Mouse (Mus musculus) lung, postnatal 0 days (tissue): ENCODE measurements at regions not wholly inside any gene's neighbourhood (a gene's known extent, or its start where the extent isn't known, plus 50 kb on each side); places are given as distances from the start of the nearest gene placed in this dataset.

ENCODE experiments used
- ATAC-seq: fragments of 200-750 bp; cut with Nextera tagmentation; 2 replicates; pipeline ENCODE4 v1.8.0; 2017; ENCODE audit warnings: moderate library complexity
- DNase-seq: peaks from one replicate; pipeline ENCODE4 v3.0.0-alpha.2; 2016; ENCODE audit warnings: low spot score
- H3K27ac ChIP-seq: fragments of 300-500 bp; sonication (generic); 2 replicates; pipeline ENCODE4 v1.5.1; 2014; ENCODE audit warnings: antibody characterized with exemption, mild to moderate bottlenecking, low read length, mixed read lengths
- H3K27me3 ChIP-seq: fragments of 300-500 bp; sonication (generic); replicated peaks from 2 replicates; pipeline ENCODE4 v1.6.1; 2014; ENCODE audit warnings: low read length, mixed read lengths; ENCODE audit not compliant: insufficient read depth
- H3K36me3 ChIP-seq: fragments of 300-500 bp; sonication (generic); 2 replicates; pipeline ENCODE4 v1.6.1; 2014; ENCODE audit warnings: low read length, mixed read lengths; ENCODE audit not compliant: insufficient read depth
- H3K4me1 ChIP-seq: fragments of 300-500 bp; sonication (generic); 2 replicates; pipeline ENCODE4 v1.6.1; 2014; ENCODE audit warnings: antibody characterized with exemption, low read depth, low read length, mixed read lengths; ENCODE audit not compliant: insufficient read depth
- H3K4me2 ChIP-seq: fragments of 300-500 bp; sonication (generic); replicated peaks from 2 replicates; pipeline ENCODE4 v1.6.1; 2014; ENCODE audit warnings: low read depth, mild to moderate bottlenecking, low read length, moderate library complexity, mixed read lengths
- H3K4me3 ChIP-seq: fragments of 300-500 bp; sonication (generic); 2 replicates; pipeline ENCODE4 v1.5.1; 2014; ENCODE audit warnings: low read depth, low read length
- H3K9ac ChIP-seq: fragments of 300-500 bp; sonication (generic); replicated peaks from 2 replicates; pipeline ENCODE4 v1.6.1; 2014; ENCODE audit warnings: low read depth, mild to moderate bottlenecking
- H3K9me3 ChIP-seq: fragments of 300-500 bp; sonication (generic); 2 replicates; pipeline ENCODE4 v1.6.1; 2016; ENCODE audit warnings: low read length, mixed read lengths
- CTCF ChIP-seq: IDR thresholded peaks from 2 replicates; pipeline ENCODE4 v1.5.1; 2016; ENCODE audit warnings: antibody characterized with exemption, mild to moderate bottlenecking
- EP300 ChIP-seq: IDR thresholded peaks from 2 replicates; pipeline ENCODE4 v1.6.1; 2016; ENCODE audit warnings: antibody characterized with exemption, mild to moderate bottlenecking, control low read depth
- WGBS: fragments of 180-500 bp; shearing (Covaris S2); extraction: QIAGEN DNeasy Blood & Tissue Kit; methylation state at CpG from one replicate; pipeline ENCODE4 v1.1.7; 2014; 5-methylcytosine and 5-hydroxymethylcytosine counted together

DNA sequence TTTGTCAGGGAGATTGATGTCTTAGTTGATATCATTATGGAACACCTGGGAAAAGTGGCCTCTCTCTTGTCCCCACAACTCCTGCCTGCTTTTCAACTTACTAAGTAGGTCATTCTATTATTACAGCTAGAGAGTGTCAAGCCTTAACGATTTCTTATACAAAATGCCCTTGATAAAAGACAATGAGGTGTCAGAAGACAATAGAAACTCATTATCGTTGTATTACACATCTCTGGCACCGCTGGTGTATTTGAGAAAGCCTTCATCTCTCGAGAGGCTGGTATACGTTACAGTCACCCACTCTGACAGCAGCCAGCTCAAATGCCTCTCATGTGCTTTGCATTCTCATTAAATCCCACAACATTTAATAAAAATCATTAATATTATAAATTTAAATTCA lies 78.8 kb downstream of the Aldh8a1 start:
- H3K9ac ChIP-seq, result no peak overlapping the region
- no peaks in the 10 kb centered on the region for H3K36me3 ChIP-seq
- TF ChIP-seq EP300 (no peak), CTCF (no peak)
- no peaks in the 10 kb centered on the region for H3K27me3 ChIP-seq
- ATAC-seq, result no peak
- no peak overlapping the region for H3K4me3 ChIP-seq
- DNase-seq, result peak; percentile 36
- 38% methylated on average over 5 of the region's 5 CpGs for WGBS
- no peak overlapping the region for H3K27ac ChIP-seq
- H3K9me3 ChIP-seq, result no peaks in the 10 kb centered on the region
- no peaks in the 10 kb centered on the region for H3K4me1 ChIP-seq
- no peak overlapping the region for H3K4me2 ChIP-seq

DNA sequence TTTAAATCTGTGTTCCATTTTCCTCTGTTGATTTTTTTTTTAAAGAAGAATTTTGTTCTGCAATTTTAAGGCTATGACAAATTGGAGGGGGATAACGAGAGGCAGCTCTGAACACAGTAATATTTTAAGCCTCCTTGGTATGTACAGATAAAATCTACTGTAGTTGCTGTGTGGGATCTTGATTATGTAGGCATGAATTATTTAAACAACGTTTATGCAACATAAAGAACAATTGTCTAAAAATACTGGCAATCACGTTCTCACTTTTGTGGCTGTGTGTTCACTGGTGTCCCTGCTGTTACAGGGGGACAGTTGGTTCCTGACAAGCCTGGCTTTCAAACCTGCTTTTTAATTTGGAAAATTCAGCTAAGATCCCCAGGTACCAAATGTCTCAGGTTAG lies 79.3 kb downstream of the Aldh8a1 start:
- Histone ChIP-seq H3K9ac (no peak overlapping the region), H3K4me2 (no peak overlapping the region), H3K4me3 (no peak overlapping the region), H3K9me3 (no peaks in the 10 kb centered on the region), H3K27ac (no peak overlapping the region), H3K4me1 (no peaks in the 10 kb centered on the region), H3K36me3 (no peaks in the 10 kb centered on the region), H3K27me3 (no peaks in the 10 kb centered on the region)
- 49% methylated on average over 3 of the region's 3 CpGs for WGBS
- DNase-seq (no peak), ATAC-seq (no peak)
- no peak for TF ChIP-seq CTCF
- TF ChIP-seq EP300, result no peak

DNA sequence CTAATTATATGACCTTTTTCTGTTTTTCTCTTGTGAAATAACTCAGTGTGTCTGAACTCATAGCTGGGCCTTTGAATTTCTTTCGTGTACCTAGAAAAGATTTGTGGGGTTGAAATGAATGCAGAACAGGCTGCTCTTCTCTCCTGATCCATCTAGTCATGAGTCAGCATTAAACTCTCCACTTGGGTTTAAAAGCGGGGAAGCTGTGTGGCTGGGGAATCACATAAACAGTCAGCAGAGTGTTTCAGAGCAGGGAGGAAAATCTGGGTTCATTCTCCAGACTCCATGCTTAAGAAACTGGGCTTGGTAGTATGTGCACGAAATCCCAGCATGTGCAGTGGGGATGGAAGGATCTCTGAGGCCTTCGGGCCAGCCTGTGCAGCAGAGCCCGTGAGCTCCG lies 79.9 kb downstream of the Aldh8a1 start:
- 73% methylated on average over 6 of the region's 6 CpGs for WGBS
- DNase-seq (no peak), ATAC-seq (no peak)
- no peaks in the 10 kb centered on the region for H3K36me3 ChIP-seq
- TF ChIP-seq CTCF (no peak), EP300 (no peak)
- no peaks in the 10 kb centered on the region for H3K9me3 ChIP-seq
- H3K27ac ChIP-seq, result no peak overlapping the region
- H3K4me3 ChIP-seq, result no peak overlapping the region
- no peaks in the 10 kb centered on the region for H3K27me3 ChIP-seq
- no peaks in the 10 kb centered on the region for H3K4me1 ChIP-seq
- H3K4me2 ChIP-seq, result no peak overlapping the region
- no peak overlapping the region for H3K9ac ChIP-seq

DNA sequence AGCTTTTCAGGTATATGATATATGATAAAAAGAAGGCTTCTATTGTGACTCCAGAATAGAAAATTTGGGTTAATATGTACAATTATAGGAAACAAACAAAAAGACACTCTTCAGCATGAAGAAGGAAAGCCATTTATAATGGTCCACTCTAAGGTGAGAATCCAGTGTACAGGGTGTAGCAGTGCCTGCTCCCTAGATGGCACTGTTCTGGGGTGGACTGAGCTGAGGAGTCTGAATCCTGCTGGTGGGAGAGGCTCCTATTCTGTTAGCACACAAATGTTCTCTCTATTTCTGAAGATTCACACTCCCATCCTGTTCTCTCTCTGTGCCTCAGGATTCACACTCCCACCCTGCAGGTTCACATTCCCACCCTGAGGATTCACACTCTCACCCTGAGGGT lies 81.5 kb downstream of the Aldh8a1 start:
- DNase-seq, result no peak
- no peaks in the 10 kb centered on the region for H3K9me3 ChIP-seq
- TF ChIP-seq EP300 (no peak), CTCF (peak; percentile 52)
- H3K4me3 ChIP-seq, result no peak overlapping the region
- no peak overlapping the region for H3K9ac ChIP-seq
- H3K36me3 ChIP-seq, result no peaks in the 10 kb centered on the region
- no peak overlapping the region for H3K27ac ChIP-seq
- H3K4me2 ChIP-seq, result no peak overlapping the region
- no peak for ATAC-seq
- no peaks in the 10 kb centered on the region for H3K27me3 ChIP-seq
- no peaks in the 10 kb centered on the region for H3K4me1 ChIP-seq

DNA sequence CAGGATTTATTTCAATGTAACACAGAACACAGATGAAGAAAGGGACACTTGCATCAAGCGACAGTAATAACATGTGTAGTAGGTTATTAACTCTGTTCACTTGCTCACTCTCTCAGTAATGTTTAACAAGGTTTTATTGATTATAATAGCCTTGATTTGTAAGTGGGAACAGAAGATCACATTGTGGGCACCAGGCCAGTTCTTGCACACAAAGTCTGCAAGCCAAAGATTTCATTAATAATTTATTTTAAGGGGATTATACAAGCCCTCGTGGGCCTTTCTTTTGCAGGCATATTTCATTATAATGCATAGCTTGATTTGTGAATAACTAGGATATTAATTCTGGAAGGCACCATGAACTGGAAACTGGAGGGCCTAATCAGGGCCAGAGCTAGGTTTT lies 83.0 kb downstream of the Aldh8a1 start:
- Histone ChIP-seq H3K27me3 (no peaks in the 10 kb centered on the region), H3K4me1 (no peaks in the 10 kb centered on the region), H3K36me3 (no peaks in the 10 kb centered on the region), H3K9ac (no peak overlapping the region), H3K9me3 (no peaks in the 10 kb centered on the region), H3K4me3 (no peak overlapping the region), H3K4me2 (no peak overlapping the region), H3K27ac (no peak overlapping the region)
- no peak for TF ChIP-seq CTCF
- TF ChIP-seq EP300, result no peak
- DNase-seq, result no peak
- ATAC-seq, result no peak
- WGBS, result 74% methylated on average over 2 of the region's 2 CpGs

DNA sequence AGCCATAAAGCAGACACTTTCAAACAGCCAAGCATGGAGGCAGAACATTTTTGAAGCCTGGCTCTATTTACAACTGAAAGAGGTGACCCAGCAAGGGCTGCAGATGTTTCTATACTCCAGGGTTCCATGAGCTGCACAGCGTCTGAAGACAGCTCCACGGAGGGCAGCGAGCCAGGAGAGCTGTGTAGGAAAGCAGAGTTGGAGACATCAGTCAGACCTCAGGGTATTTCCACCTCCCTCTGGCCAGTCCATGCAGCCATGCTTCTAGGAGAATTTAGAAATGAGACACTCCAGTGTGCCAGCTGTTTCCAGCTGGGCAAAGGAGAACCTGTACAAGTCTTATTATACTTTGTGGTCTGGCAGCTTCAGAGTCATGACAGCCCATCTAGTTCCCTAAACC lies 85.8 kb downstream of the Aldh8a1 start:
- TF ChIP-seq CTCF, result 0 out of 2 replicates have a peak, but pooled peaks have one; percentile 10
- TF ChIP-seq EP300, result no peak
- H3K27ac ChIP-seq, result no peak overlapping the region
- H3K4me1 ChIP-seq, result no peaks in the 10 kb centered on the region
- WGBS, result 50% methylated on average over 3 of the region's 3 CpGs
- no peak overlapping the region for H3K9ac ChIP-seq
- no peaks in the 10 kb centered on the region for H3K9me3 ChIP-seq
- no peaks in the 10 kb centered on the region for H3K27me3 ChIP-seq
- no peaks in the 10 kb centered on the region for H3K36me3 ChIP-seq
- no peak overlapping the region for H3K4me3 ChIP-seq
- no peak overlapping the region for H3K4me2 ChIP-seq
- ATAC-seq, result peak; percentile 77
- DNase-seq, result peak; percentile 69

DNA sequence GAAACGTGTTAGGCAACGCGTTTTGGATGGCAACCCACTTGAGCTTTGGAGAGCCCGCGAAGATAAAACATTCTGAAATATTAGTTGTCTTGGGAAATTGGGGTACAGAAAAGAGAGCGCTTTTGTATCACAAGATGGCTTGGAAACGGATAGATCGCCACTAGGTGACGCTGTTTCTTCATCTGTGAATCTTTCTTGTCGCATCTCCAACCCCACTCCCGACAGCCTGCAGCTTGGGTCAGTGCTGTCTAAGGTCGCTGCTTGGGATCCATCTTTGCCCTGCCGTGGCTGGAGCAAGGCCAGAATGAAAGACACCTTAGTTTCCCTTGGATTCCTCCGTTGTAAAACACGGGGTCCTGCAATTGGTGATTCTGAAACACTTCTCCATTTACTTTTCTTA lies 88.3 kb downstream of the Aldh8a1 start:
- no peak overlapping the region for H3K9ac ChIP-seq
- no peaks in the 10 kb centered on the region for H3K4me1 ChIP-seq
- TF ChIP-seq CTCF, result peak; percentile 97
- TF ChIP-seq EP300, result no peak
- peak; percentile 92 for DNase-seq
- 3% methylated on average over 15 of the region's 15 CpGs for WGBS
- no peak overlapping the region for H3K4me2 ChIP-seq
- no peak overlapping the region for H3K4me3 ChIP-seq
- ATAC-seq, result peak; percentile 82
- H3K27ac ChIP-seq, result no peak overlapping the region
- H3K9me3 ChIP-seq, result no peaks in the 10 kb centered on the region
- no peaks in the 10 kb centered on the region for H3K27me3 ChIP-seq
- H3K36me3 ChIP-seq, result no peaks in the 10 kb centered on the region
